Mouse (Mus musculus) thymus, adult 2 months (tissue): Measurements from ENCODE around the gene Ryr1. TPM values are rescaled to one million over a fixed set of nuclear protein-coding genes. Genes with fewer than 3 reads are reported as not detected.
A peak's percentile ranks its signal among the peaks of the same experiment; 100 is the strongest.

Source experiments
- DNase-seq: peaks from one replicate; pipeline ENCODE4 v3.0.0; 2021
- H3K27ac ChIP-seq: fragments of 200-500 bp; 2 replicates; pipeline ENCODE4 v1.5.1; 2012; ENCODE audit warnings: low read length, control low read depth; ENCODE audit not compliant: control insufficient read depth, insufficient read depth
- H3K27me3 ChIP-seq: fragments of 200-500 bp; 2 replicates; pipeline ENCODE4 v1.6.1; 2012; ENCODE audit warnings: mild to moderate bottlenecking, low read length, moderate library complexity, mixed read lengths; ENCODE audit not compliant: control insufficient read depth, insufficient read depth
- H3K36me3 ChIP-seq: fragments of 200-500 bp; 2 replicates; pipeline ENCODE4 v1.6.1; 2012; ENCODE audit warnings: mild to moderate bottlenecking, low read length, moderate library complexity; ENCODE audit not compliant: control insufficient read depth, insufficient read depth
- H3K4me1 ChIP-seq: fragments of 200-500 bp; replicated peaks from 2 replicates; pipeline ENCODE4 v1.6.1; 2012; ENCODE audit warnings: low read length; ENCODE audit not compliant: control insufficient read depth, insufficient read depth
- H3K4me3 ChIP-seq: fragments of 200-500 bp; 2 replicates; pipeline ENCODE4 v1.5.1; 2012; ENCODE audit warnings: mild to moderate bottlenecking, low read length, control low read depth, moderate library complexity; ENCODE audit not compliant: control insufficient read depth, insufficient read depth
- CTCF ChIP-seq: fragments of 200-500 bp; IDR thresholded peaks from 2 replicates; pipeline ENCODE4 v1.5.1; 2012; ENCODE audit warnings: mild to moderate bottlenecking, control low read depth, low read length, moderate library complexity, borderline replicate concordance; ENCODE audit not compliant: control insufficient read depth, poor library complexity, insufficient read depth; ENCODE audit errors: extremely low read depth
- POLR2A ChIP-seq: fragments of 200-500 bp; IDR thresholded peaks from 2 replicates; pipeline ENCODE4 v1.6.1; 2012; ENCODE audit warnings: mild to moderate bottlenecking, low read length, control low read depth, moderate library complexity; ENCODE audit not compliant: control insufficient read depth, poor library complexity, insufficient read depth; ENCODE audit errors: extremely low read depth
- WGBS: fragments of 180-500 bp; shearing (Covaris S2); methylation state at CpG from one replicate; pipeline ENCODE4 v1.1.7; 2018; 5-methylcytosine and 5-hydroxymethylcytosine counted together
- polyA plus RNA-seq: library from polyadenylated mRNA; depleted of rRNA; stranded (reverse); fragments of >200 nt; gene quantifications from 2 replicates; pipeline ENCODE4 v1.2.3, GENCODE M21; 2012

The Ryr1 gene
- polyA plus RNA-seq, 1 experiment, result 0.19 TPM

GRCm38 (mm10) chr7:29126173-29126915, 1.4 kb upstream of the Ryr1 start:
- peaks cover 7% of the 10 kb centered on the region for H3K4me1 ChIP-seq
- peak; percentile 87 for DNase-seq
- 36% methylated on average over 7 of the region's 7 CpGs for WGBS
- no peak overlapping the region for H3K4me3 ChIP-seq
- no peak overlapping the region for H3K27ac ChIP-seq
- no peaks in the 10 kb centered on the region for H3K27me3 ChIP-seq
- TF ChIP-seq CTCF, result peak; percentile 56; the same call in 1 of the 2 replicates
- no peak for TF ChIP-seq POLR2A
- H3K36me3 ChIP-seq, result no peaks in the 10 kb centered on the region

- WGBS, result 69% methylated on average over 5 of the region's 5 CpGs
- DNase-seq, result no peak
- Histone ChIP-seq H3K36me3 (no peaks in the 10 kb centered on the region), H3K4me3 (no peak overlapping the region), H3K27me3 (no peaks in the 10 kb centered on the region), H3K4me1 (peaks cover 5% of the 10 kb centered on the region), H3K27ac (no peak overlapping the region)
- TF ChIP-seq CTCF, result no peak
- no peak for TF ChIP-seq POLR2A
Observed at GRCm38 (mm10) chr7:29123531-29124358, 1.2 kb downstream of the Ryr1 start.

- DNase-seq, result no peak
- no peak overlapping the region for H3K27ac ChIP-seq
- no peak overlapping the region for H3K4me3 ChIP-seq
- TF ChIP-seq POLR2A (no peak), CTCF (no peak)
- WGBS, result 94% methylated on average over 9 of the region's 9 CpGs
- no peaks in the 10 kb centered on the region for H3K36me3 ChIP-seq
- no peaks in the 10 kb centered on the region for H3K27me3 ChIP-seq
- H3K4me1 ChIP-seq, result peaks cover 5% of the 10 kb centered on the region
Observed at GRCm38 (mm10) chr7:29122821-29123220, 2.2 kb downstream of the Ryr1 start.

GRCm38 (mm10) chr7:29119526-29119925, 5.5 kb downstream of the Ryr1 start:
- Histone ChIP-seq H3K27me3 (no peaks in the 10 kb centered on the region), H3K4me1 (no peaks in the 10 kb centered on the region), H3K27ac (no peak overlapping the region), H3K36me3 (no peaks in the 10 kb centered on the region), H3K4me3 (no peak overlapping the region)
- DNase-seq, result no peak
- 92% methylated on average over 1 of the region's 1 CpGs for whole genome bisulfite sequencing
- no peak for TF ChIP-seq POLR2A
- no peak for TF ChIP-seq CTCF

- H3K4me3 ChIP-seq, result no peak overlapping the region
- WGBS, result 71% methylated on average over 18 of the region's 18 CpGs
- DNase-seq, result no peak
- TF ChIP-seq POLR2A (no peak), CTCF (no peak)
- H3K36me3 ChIP-seq, result no peaks in the 10 kb centered on the region
- H3K27ac ChIP-seq, result no peak overlapping the region
- H3K4me1 ChIP-seq, result no peaks in the 10 kb centered on the region
- no peaks in the 10 kb centered on the region for H3K27me3 ChIP-seq
Observed at GRCm38 (mm10) chr7:29118142-29118851, 6.7 kb downstream of the Ryr1 start.
